Mouse (Mus musculus) Muller cell, postnatal 12 days (primary cell): ENCODE measurements around the gene Nrxn1.

Experiments used
- DNase-seq: peaks from one replicate; pipeline ENCODE4 v3.0.0-alpha.2; 2015; ENCODE audit errors: inconsistent ontology term

The Nrxn1 gene

GRCm38 (mm10) chr17:90662318-90662717 is 430.6 kb downstream of the Nrxn1 start:
- no peak for DNase-seq

GRCm38 (mm10) chr17:90654506-90654905 is 438.4 kb downstream of the Nrxn1 start:
- no peak for DNase-seq

- DNase-seq: peak; percentile 65
Measured at GRCm38 (mm10) chr17:90653347-90653746, 439.5 kb downstream of the Nrxn1 start.

- DNase-seq: no peak
Measured at GRCm38 (mm10) chr17:90650279-90650678, 442.6 kb downstream of the Nrxn1 start.

- DNase-seq: no peak
Measured at GRCm38 (mm10) chr17:90638970-90639524, 453.8 kb downstream of the Nrxn1 start.

- no peak for DNase-seq
Measured at GRCm38 (mm10) chr17:90638183-90638727, 454.6 kb downstream of the Nrxn1 start.

GRCm38 (mm10) chr17:90631371-90631770 is 461.5 kb downstream of the Nrxn1 start:
- DNase-seq: no peak

GRCm38 (mm10) chr17:90629851-90630250 is 463.0 kb downstream of the Nrxn1 start:
- no peak for DNase-seq

- peak; percentile 80 for DNase-seq
Measured at GRCm38 (mm10) chr17:90628469-90628868, 464.4 kb downstream of the Nrxn1 start.

GRCm38 (mm10) chr17:90628004-90628403 is 464.9 kb downstream of the Nrxn1 start:
- no peak for DNase-seq

- no peak for DNase-seq
Measured at GRCm38 (mm10) chr17:90627395-90627794, 465.5 kb downstream of the Nrxn1 start.

GRCm38 (mm10) chr17:90624591-90625266 is 468.1 kb downstream of the Nrxn1 start:
- no peak for DNase-seq

- DNase-seq: no peak
Measured at GRCm38 (mm10) chr17:90621828-90622227, 471.0 kb downstream of the Nrxn1 start.

- no peak for DNase-seq
Measured at GRCm38 (mm10) chr17:90615019-90615418, 477.9 kb downstream of the Nrxn1 start.

GRCm38 (mm10) chr17:90607427-90607806 is 485.5 kb downstream of the Nrxn1 start:
- no peak for DNase-seq

- DNase-seq: peak; percentile 74
Measured at GRCm38 (mm10) chr17:90606718-90607426, 486.0 kb downstream of the Nrxn1 start.

- no peak for DNase-seq
Measured at GRCm38 (mm10) chr17:90599570-90600524, 493.0 kb downstream of the Nrxn1 start.

GRCm38 (mm10) chr17:90594798-90595533 is 497.9 kb downstream of the Nrxn1 start:
- no peak for DNase-seq

- DNase-seq: peak; percentile 60
Measured at GRCm38 (mm10) chr17:90586891-90587290, 506.0 kb downstream of the Nrxn1 start.

- DNase-seq: peak; percentile 59
Measured at GRCm38 (mm10) chr17:90584666-90585195, 508.1 kb downstream of the Nrxn1 start.
